Mouse (Mus musculus) B cell, adult 62 days (primary cell): Measurements from ENCODE around the gene Akr1d1. TPM values are rescaled to one million over a fixed set of nuclear protein-coding genes. Genes with fewer than 3 reads are reported as not detected.

Experiments
- total RNA-seq: library from RNA; stranded (reverse); gene quantifications from 4 replicates; pipeline ENCODE4 v1.2.4, GENCODE M21; 2023

Akr1d1 gene
- total RNA-seq = not detected in 4 replicates

DNA sequence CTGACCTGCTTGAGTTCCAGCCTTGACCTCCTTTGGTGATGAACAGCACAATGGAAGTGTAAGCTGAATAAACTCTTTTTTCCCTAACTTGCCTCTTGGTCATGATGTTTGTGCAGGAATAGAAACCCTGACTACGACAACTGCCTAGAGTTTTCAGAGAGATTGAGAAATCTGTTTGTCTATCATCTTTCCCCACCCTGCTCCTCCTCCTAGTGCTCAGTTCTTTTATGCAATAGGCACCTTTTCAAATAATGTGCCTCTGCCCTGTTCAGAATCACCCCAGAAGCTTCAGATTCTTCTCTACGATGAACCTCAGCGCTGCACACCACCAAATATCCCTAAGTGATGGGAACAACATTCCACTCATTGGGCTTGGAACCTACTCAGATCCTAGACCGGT lies at the start of gene Akr1d1:
TSS of gene Akr1d1 (plus strand) at position 234 of the 400 bp plus-strand sequence.

Other genes starting within 250 kb of the Akr1d1 start
- 0.58 to 0.89 TPM (median 0.87 TPM) in 4 replicates for gene Dgki, start 230.0 kb upstream of the Akr1d1 start, total RNA-seq
- 5.9 to 6.6 TPM (median 6.1 TPM) in 4 replicates for gene Creb3l2, start 88.0 kb upstream of the Akr1d1 start, total RNA-seq